Mouse (Mus musculus) lung, postnatal 10 days (tissue): ENCODE measurements around the gene Ccdc88b.

ENCODE experiments used
- DNase-seq: peaks from one replicate; pipeline ENCODE4 v3.0.0; 2021

Ccdc88b gene

GRCm38 (mm10) chr19:6825384-6825783 is 32.6 kb downstream of the Ccdc88b start:
- DNase-seq, result no peak

GRCm38 (mm10) chr19:6820538-6821195 is 37.3 kb downstream of the Ccdc88b start:
- DNase-seq, result no peak

DNA sequence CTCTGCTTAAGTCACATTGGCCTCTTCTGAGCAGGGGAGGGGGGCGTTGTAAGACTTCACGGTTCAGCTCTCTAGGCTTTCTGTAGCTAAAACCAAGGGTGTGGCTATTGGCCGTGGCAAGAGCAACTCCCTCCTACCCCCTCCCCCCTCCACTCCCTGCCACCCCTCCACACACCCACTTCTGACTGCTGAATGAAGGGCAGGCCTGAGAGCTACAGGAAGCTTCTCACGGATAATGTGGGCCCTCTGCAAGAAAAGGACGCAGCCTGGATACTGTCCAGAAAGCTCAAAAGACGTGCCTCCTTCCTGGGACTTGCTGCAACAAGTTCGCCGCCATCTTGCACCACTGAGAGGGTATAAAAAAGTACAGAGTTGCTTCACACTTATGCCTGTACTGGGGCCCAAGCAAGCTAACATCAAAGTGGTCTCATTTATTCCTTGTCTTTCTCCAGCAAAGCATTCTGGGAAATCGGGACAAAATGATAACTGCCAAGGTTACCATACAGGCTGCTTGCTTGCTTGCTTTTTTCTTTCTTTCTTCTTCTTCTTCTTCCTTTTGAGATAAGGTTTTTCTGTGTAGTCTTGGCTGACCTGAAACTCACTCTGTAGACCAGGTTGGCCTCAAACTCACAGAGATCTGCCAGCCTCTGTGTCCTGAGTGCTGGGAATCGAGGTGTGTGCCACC is 38.7 kb downstream of the Ccdc88b start:
- no peak for DNase-seq

GRCm38 (mm10) chr19:6814958-6815357 is 43.1 kb downstream of the Ccdc88b start:
- no peak for DNase-seq

DNA sequence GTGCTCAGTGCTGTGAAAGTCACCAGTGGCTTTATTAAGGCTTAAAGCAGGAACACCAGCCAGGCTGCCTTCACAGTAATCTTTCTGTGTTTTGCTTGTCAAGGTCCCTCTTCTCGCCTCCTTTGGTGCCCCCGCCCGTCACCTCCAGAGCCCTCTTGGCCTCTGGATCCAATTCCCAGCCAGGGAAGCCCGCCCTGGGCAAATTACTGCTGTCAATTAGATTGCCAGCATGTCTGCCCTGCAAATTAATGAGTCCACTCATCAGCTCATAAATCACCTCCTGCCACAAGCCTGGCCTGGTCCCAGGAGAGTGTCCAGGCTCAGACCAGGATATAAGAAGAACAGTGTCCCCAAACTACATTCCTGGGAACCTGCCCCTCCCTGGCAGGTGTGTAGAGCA is 43.6 kb downstream of the Ccdc88b start:
- no peak for DNase-seq
